Mouse (Mus musculus) small intestine, adult 2 months (tissue): ENCODE data around the gene Ccdc27. TPM values are rescaled to one million over a fixed set of nuclear protein-coding genes. Genes with fewer than 3 reads are reported as not detected.
A peak's percentile ranks its signal among the peaks of the same experiment; 100 is the strongest.

Source experiments
- H3K27ac ChIP-seq: fragments of 200-500 bp; 2 replicates; pipeline ENCODE4 v1.5.1; 2012; ENCODE audit warnings: low read depth, low read length, control low read depth, inconsistent platforms; ENCODE audit not compliant: insufficient read depth
- H3K27me3 ChIP-seq: fragments of 200-500 bp; 2 replicates; pipeline ENCODE4 v1.6.1; 2012; ENCODE audit warnings: mild to moderate bottlenecking, moderate library complexity, low read length, inconsistent platforms; ENCODE audit not compliant: control insufficient read depth, insufficient read depth
- H3K36me3 ChIP-seq: fragments of 200-500 bp; 2 replicates; pipeline ENCODE4 v1.6.1; 2012; ENCODE audit warnings: mild to moderate bottlenecking, low read length, control low read depth, inconsistent platforms; ENCODE audit not compliant: control insufficient read depth, insufficient read depth
- H3K4me1 ChIP-seq: fragments of 200-500 bp; 2 replicates; pipeline ENCODE4 v1.6.1; 2012; ENCODE audit warnings: low read length, inconsistent platforms, mixed read lengths; ENCODE audit not compliant: control insufficient read depth, insufficient read depth, insufficient read length
- H3K4me3 ChIP-seq: fragments of 200-500 bp; 2 replicates; pipeline ENCODE4 v1.5.1; 2012; ENCODE audit warnings: low read depth, mild to moderate bottlenecking, control low read depth, inconsistent platforms, low read length, moderate library complexity
- CTCF ChIP-seq: fragments of 200-500 bp; IDR thresholded peaks from 2 replicates; pipeline ENCODE4 v1.5.1; 2012; ENCODE audit warnings: low read depth, mild to moderate bottlenecking, control low read depth, inconsistent platforms, low read length, moderate library complexity, mixed read lengths; ENCODE audit not compliant: insufficient replicate concordance, insufficient read length; ENCODE audit errors: extremely low read depth
- POLR2A ChIP-seq: fragments of 200-500 bp; IDR thresholded peaks from 2 replicates; pipeline ENCODE4 v1.6.1; 2012; ENCODE audit warnings: low read depth, mild to moderate bottlenecking, control low read depth, inconsistent platforms, low read length, moderate library complexity
- WGBS: fragments of 180-500 bp; shearing (Covaris S2); methylation state at CpG from one replicate; pipeline ENCODE4 v1.1.7; 2018; 5-methylcytosine and 5-hydroxymethylcytosine counted together
- polyA plus RNA-seq: library from polyadenylated mRNA; depleted of rRNA; stranded (reverse); fragments of >200 nt; gene quantifications from 2 replicates; pipeline ENCODE4 v1.2.3, GENCODE M21; 2012

Gene Ccdc27
- polyA plus RNA-seq, 1 experiment = not detected

- TF ChIP-seq POLR2A (no peak), CTCF (no peak)
- 78% methylated on average over 7 of the region's 7 CpGs for WGBS
- no peak overlapping the region for H3K27ac ChIP-seq
- no peaks in the 10 kb centered on the region for H3K27me3 ChIP-seq
- H3K4me1 ChIP-seq = no peaks in the 10 kb centered on the region
- no peak overlapping the region for H3K4me3 ChIP-seq
- no peaks in the 10 kb centered on the region for H3K36me3 ChIP-seq
Observed at GRCm38 (mm10) chr4:154055482-154055881, 13.0 kb upstream of the Ccdc27 start.

GRCm38 (mm10) chr4:154053065-154053464, 10.6 kb upstream of the Ccdc27 start:
- H3K4me1 ChIP-seq = no peaks in the 10 kb centered on the region
- no peaks in the 10 kb centered on the region for H3K36me3 ChIP-seq
- no peak overlapping the region for H3K27ac ChIP-seq
- WGBS = 52% methylated on average over 4 of the region's 4 CpGs
- no peak overlapping the region for H3K4me3 ChIP-seq
- TF ChIP-seq CTCF (no peak), POLR2A (no peak)
- H3K27me3 ChIP-seq = no peaks in the 10 kb centered on the region

GRCm38 (mm10) chr4:154051401-154051800, 8.9 kb upstream of the Ccdc27 start:
- Histone ChIP-seq H3K27ac (no peak overlapping the region), H3K36me3 (no peaks in the 10 kb centered on the region), H3K27me3 (no peaks in the 10 kb centered on the region), H3K4me3 (no peak overlapping the region), H3K4me1 (no peaks in the 10 kb centered on the region)
- WGBS = 86% methylated on average over 3 of the region's 3 CpGs
- TF ChIP-seq CTCF (no peak), POLR2A (no peak)

GRCm38 (mm10) chr4:154045837-154046236, 3.4 kb upstream of the Ccdc27 start:
- no peak overlapping the region for H3K4me3 ChIP-seq
- 66% methylated on average over 5 of the region's 5 CpGs for WGBS
- H3K27ac ChIP-seq = no peak overlapping the region

GRCm38 (mm10) chr4:154037123-154037522, 5.4 kb downstream of the Ccdc27 start:
- no peaks in the 10 kb centered on the region for H3K4me1 ChIP-seq
- H3K4me3 ChIP-seq = no peak overlapping the region
- 0 out of 2 replicates have a peak, but pooled peaks cover under 1% of the 10 kb centered on the region for H3K27me3 ChIP-seq
- 37% methylated on average over 3 of the region's 3 CpGs for WGBS
- no peak overlapping the region for H3K27ac ChIP-seq
- no peaks in the 10 kb centered on the region for H3K36me3 ChIP-seq
- TF ChIP-seq POLR2A (no peak), CTCF (no peak)

More at GRCm38 (mm10) chr4:154045837-154046236, 3.4 kb upstream of the Ccdc27 start:
- Histone ChIP-seq H3K27me3 (0 out of 2 replicates have a peak, but pooled peaks cover 2% of the 10 kb centered on the region), H3K36me3 (no peaks in the 10 kb centered on the region), H3K4me1 (no peaks in the 10 kb centered on the region)
- no peak for TF ChIP-seq CTCF
- TF ChIP-seq POLR2A = no peak

GRCm38 (mm10) chr4:154028646-154029045, 13.8 kb downstream of the Ccdc27 start:
- Histone ChIP-seq H3K4me3 (no peak overlapping the region), H3K36me3 (no peaks in the 10 kb centered on the region), H3K4me1 (peaks cover 9% of the 10 kb centered on the region), H3K27me3 (no peaks in the 10 kb centered on the region), H3K27ac (no peak overlapping the region)
- TF ChIP-seq CTCF (peak; percentile 16; the same call in 1 of the 2 replicates), POLR2A (no peak)

GRCm38 (mm10) chr4:154028066-154028465, 14.4 kb downstream of the Ccdc27 start:
- H3K27me3 ChIP-seq = no peaks in the 10 kb centered on the region
- no peak overlapping the region for H3K4me3 ChIP-seq
- H3K36me3 ChIP-seq = no peaks in the 10 kb centered on the region
- peaks cover 9% of the 10 kb centered on the region for H3K4me1 ChIP-seq
- H3K27ac ChIP-seq = no peak overlapping the region
- WGBS = 83% methylated on average over 7 of the region's 7 CpGs
- TF ChIP-seq POLR2A (no peak), CTCF (no peak)
